Mouse (Mus musculus) right cerebral cortex, postnatal 14 days (tissue): ENCODE results near the gene Hmgcl.

Experiments used
- DNase-seq: peaks from one replicate; pipeline ENCODE4 v3.0.0; 2022

Hmgcl gene

DNA sequence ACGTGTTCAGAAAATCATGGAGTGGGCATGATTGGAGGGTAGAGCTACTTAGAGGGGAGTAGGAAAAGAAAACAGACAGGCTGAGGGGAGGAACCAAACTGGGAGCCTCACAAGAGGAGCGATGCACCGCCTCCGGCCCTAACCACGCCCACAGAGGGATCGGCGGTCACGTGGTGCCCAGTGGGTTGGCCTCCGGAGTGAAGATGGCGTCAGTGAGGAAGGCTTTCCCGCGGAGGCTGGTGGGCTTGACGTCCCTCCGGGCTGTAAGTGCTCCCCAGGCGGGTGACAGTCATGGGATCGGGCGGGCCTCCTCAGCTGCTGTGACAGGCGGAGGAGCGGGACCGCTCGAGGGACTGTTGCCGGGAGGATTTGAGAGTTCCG is at the start of gene Hmgcl:
Hmgcl (plus strand) TSS at position 171 of the 381 bp plus-strand sequence.
- peak; percentile 94 for DNase-seq

DNA sequence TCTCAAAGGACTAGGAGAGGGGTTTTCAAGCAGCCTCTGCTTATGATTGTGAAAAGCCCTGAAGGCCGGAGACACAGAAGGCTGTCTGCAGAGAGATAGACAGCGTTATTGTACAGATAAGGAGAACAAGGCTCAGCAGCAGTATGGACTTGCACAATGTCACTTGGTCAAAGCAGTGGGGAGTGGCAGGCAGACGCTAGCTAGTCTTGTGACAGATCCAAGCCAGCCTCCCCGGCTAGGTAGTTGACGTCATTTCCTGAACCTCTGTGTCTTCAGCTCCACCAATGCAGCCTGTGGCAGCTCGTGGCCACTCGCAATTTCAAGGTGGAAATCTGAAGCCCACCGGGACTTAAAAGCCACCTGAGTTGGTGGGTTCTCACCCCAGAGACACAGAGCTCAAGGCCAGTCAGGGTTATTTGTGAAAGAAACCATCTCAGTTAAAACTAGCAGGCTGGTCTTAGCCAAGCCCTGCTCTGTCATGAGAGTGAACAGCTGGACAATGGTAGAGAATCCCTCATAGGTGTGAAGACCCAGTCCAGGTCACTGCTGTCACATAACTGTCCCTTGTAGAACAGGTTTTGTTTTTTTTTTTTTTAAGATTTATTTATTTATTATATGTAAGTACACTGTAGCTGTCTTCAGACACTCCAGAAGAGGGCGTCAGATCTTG is 47.7 kb upstream of the Hmgcl start:
- DNase-seq, result no peak

- no peak for DNase-seq
These were observed 47.2 kb upstream of the Hmgcl start for GRCm38 (mm10) chr4:135899050-135899448.

- no peak for DNase-seq
These were observed 46.2 kb upstream of the Hmgcl start for GRCm38 (mm10) chr4:135900008-135900407.

GRCm38 (mm10) chr4:135902606-135903242 is 43.5 kb upstream of the Hmgcl start:
- DNase-seq, result no peak

- DNase-seq, result no peak
These were observed 41.4 kb upstream of the Hmgcl start for GRCm38 (mm10) chr4:135904810-135905209.

DNA sequence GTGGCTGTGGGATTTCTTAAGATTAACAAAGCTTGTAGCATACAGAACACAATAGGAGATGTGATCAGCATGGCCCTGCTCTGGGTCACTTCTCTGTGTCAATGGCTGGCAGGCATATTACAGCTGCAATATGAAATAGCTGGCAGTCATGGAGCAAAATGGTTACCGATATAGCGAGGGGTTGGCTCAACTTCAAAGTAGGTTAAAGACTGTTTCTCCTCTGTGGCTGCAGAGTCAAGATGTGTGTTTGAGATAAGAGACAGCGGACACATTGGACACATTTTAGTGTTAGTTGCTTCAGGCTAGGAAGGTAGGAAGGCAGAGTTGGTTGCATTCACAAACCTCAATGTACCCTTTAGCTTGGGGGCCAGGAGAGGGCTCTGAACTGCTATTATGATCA is 39.6 kb upstream of the Hmgcl start:
- DNase-seq, result no peak

GRCm38 (mm10) chr4:135909326-135910066 is 36.8 kb upstream of the Hmgcl start:
- no peak for DNase-seq

- DNase-seq, result no peak
These were observed 34.7 kb upstream of the Hmgcl start for GRCm38 (mm10) chr4:135911531-135911930.

GRCm38 (mm10) chr4:135912164-135912563 is 34.1 kb upstream of the Hmgcl start:
- DNase-seq, result no peak

DNA sequence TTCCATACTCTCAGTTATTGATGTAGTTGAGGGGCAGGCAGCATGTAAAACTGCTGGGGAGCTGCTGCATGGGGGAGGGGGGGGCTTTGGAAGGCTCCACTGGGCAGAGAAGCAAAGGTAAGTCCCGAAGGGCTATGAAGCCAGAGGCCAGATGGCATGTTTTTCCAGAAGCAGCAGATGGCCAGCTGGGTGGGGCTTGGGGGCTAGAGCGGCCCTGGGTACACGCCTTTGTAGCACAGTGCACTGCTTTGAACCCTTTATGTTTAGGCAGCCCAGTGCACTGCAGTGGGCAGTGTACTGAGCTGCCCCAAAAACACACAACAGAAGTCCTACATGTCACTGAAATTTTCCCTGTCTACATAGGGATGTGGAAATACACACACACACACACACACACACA is 33.4 kb upstream of the Hmgcl start:
- DNase-seq, result no peak

DNA sequence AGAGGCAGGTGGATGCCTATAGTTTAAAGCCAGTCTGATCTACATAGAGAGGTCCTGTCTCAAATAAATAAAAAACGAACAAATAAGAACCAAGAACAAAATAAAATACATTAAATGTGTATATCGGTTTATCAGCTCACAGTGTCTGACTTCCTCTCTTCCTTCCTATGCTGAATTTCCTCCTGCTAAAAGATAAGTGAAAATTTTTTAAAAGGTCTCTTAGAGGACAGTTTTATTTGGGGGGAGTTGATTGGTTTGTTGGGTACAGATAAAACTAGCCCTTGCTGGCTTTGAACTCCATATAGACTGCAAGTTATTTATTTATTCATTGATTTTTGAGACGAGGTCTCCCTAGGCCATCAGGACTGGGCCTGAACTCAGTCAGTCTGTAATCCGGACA is 32.8 kb upstream of the Hmgcl start:
- no peak for DNase-seq

DNA sequence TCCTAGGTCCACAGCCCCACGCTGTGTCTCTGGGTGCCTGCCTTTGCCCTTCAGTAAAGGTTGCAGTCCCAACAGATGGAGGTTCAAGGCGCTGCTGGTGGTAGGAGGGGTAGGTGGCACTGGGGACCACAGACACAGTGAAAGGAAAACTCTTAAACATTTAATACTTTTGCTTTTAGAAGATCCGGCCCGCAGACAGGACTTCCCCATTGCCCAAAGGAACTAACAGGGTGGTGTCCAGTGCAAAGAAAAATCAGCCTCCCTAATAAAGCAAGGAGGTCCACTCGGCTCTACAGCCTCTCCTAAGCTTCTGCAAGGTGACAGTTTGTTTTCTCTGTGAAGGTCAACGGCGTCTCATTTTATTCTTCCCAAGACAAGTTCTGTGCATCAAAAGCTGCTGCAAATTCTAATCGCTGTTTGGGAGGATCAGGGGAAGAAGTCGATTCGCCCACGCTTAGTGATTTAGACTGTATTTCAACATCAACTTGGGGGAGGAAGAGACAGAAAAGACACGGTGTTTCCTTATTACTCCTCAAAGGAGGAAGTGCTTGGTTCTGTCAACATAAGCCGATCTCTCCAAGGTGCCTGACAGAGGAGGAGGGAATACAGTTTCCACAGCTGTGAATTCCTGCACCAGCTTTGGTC is 27.5 kb upstream of the Hmgcl start:
- no peak for DNase-seq

DNA sequence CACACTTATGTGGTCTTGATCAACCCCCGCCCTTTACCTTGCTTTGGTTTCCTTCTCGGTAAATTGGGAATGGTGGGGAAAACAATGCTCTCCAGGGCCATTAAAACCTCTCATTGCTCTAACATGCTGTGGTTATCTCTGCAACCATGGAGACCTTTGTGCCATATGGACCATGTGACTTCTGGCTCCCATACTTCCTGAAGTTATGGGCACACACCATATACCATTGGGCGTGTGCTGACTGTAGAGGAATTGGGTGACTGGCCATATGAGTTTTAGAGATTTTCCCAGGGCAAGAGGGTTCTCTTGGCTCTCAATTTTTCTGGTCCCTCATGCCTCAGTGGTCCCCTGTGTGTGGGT is 27.0 kb upstream of the Hmgcl start:
- DNase-seq, result no peak

DNA sequence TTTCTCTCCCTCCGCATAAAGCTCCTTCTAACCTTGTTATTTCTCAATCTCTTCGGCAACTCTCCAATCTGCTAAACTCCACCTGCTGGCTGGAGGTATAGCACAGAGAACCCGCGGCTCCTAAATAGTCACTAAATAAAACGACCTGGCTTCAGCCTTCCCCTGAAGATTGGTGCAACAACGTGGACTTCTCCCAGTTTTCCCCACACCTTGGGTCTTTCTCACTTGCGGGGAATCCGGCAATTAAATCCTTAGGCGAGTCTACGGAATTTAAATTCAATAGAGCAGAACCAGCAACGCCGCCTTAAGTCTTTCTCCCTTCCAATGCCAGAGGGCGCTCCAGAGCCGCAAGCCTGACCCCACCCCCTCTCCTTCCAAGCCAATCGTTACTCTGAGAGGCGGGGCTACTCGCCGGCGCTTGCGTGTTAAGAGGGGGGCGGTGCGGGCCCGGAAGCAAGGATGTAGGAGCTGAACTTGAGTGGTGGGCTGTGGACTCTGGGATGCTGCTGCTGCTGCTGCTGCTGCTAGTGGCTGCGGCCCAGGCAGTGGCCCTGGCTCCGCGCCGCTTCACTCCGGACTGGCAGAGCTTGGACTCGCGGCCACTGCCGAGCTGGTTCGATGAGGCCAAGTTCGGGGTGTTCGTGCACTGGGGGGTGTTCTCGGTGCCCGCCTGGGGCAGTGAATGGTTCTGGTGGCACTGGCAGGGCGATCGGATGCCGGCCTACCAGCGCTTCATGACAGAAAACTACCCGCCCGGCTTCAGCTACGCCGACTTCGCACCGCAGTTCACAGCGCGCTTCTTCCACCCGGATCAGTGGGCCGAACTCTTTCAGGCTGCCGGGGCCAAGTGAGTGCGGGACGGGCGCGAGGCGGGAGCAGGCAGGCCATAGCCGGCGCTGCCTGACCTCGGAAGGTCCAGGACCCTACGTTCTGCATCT is 25.7 kb upstream of the Hmgcl start, which contains the start of gene Fuca1:
Fuca1 (plus strand) TSS at position 432 of the 938 bp plus-strand sequence.
- DNase-seq, result peak; percentile 95

GRCm38 (mm10) chr4:135921257-135922120 is 24.8 kb upstream of the Hmgcl start:
- DNase-seq, result no peak

DNA sequence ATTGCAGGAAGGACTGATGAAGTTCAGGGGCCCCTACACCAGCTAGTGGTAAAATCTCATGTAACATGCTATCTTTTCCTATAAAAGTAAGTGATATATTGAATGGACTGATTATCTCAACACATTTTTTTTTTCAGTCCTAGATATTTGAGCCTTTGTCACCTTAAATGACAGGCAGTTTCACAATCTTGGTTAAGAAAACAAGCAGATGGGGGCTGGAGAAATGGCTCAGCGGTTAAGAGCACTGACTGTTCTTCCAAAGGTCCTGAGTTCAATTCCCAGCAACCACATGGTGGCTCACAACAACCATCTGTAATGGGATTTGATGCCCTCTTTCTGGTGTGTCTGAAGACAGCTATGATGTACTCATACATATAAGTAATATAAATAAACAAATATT is 24.1 kb upstream of the Hmgcl start:
- no peak for DNase-seq

- DNase-seq, result no peak
These were observed 21.8 kb upstream of the Hmgcl start for GRCm38 (mm10) chr4:135924418-135924817.

DNA sequence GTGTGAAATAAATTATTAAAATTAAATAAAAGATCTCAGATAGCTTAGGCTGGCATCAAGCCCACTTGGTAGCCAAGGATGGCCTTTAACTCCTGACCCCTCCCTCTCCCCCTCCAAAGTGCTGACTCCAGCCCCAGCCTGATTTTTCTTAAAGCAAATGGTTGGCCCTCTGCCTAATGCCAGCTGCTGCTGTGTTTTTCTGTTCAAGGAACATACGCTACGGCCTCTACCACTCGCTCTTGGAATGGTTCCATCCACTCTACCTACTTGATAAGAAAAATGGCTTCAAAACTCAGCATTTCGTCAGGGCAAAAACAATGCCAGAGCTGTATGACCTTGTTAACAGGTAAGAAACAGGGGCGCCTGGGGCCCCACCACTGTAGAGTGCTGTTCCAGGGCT is 20.9 kb upstream of the Hmgcl start:
- DNase-seq, result no peak

DNA sequence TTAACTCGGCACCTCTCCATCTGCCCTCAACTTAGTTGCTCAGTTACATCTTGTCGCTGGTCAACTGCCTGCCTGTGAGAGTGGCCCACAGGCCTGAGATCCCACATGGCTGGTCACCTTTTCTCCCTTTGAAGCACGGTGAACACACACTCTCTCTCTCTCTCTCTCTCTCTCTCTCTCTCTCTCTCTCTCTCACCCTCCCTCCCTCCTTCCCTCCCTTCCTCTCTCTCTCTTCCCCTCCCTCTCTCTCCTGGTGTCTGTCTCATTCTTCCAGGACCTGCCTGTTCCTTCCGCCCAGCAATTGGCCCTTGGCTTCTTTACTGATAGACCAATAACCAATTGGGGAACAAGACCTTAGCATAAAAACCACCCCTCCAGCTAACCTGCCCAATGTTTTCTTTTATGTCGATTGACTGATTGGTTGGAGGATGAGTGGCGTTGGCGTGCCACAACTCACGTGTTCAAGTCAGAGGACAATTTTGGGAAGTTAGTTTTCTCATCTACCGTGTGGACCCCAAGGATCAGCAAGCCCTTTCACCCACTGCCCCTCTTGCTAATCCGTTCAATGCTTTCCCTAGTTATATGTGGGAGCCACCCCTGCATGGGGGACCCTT is 19.9 kb upstream of the Hmgcl start:
- DNase-seq, result no peak

- DNase-seq, result no peak
These were observed 19.4 kb upstream of the Hmgcl start for GRCm38 (mm10) chr4:135926861-135927260.
